Mouse (Mus musculus): ENCODE measurements around the gene Zfp282. TPM values are rescaled to one million over a fixed set of nuclear protein-coding genes. Genes with fewer than 3 reads are reported as not detected.
"Not testable (repeated sequence)": the region's sequence is repeated elsewhere in the genome, so short reads cannot be mapped to it uniquely, and the experiment has no call there.

Zfp282 gene
- total RNA-seq (2021) = 10 to 100 TPM; 10.2 to 10.4 TPM

DNA sequence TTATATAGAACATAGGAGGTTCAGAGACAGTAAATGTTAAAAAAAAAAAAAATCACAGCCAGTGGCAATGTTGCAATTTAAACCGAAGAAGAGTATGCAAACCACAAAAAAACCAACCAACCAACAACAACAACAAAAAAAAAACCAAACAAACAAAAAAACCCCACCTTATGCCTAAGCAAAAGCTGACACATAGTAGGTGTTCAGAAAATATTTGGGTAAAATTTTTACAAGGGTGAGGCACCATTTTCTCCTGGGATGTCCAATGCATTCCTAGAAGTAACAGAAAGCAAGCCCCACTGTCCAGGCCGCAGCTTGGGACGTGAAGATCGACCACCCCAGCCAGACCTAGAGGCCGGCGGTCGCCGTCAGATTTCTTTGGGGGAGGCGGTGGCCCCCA, at the start of gene Zfp282:
Gene Zfp282, plus strand, starts transcription at position 147 of the 400 bp plus-strand sequence.
- intact Hi-C loops (cut with DNase I) = loop anchor here (1.0 to 5.0 kb wide), 2 partner anchors 40 to 43 kb away; partner anchors contain the start of genes Zfp212 and Zfp398
- no peak for DNase-seq

GRCm38 (mm10) chr6:47827462-47827861, 49.5 kb upstream of the Zfp282 start:
- no peak for DNase-seq
- intact Hi-C loops (cut with DNase I) = no loop called here

- intact Hi-C loops (cut with DNase I) = loop anchor here (1.0 to 2.0 kb wide), 2 partner anchors 16 to 30 kb away; partner anchors contain the start of gene Pdia4
- DNase-seq = peak; percentile 39 to 42
Observed at GRCm38 (mm10) chr6:47828950-47829349, 48.1 kb upstream of the Zfp282 start.

- intact Hi-C loops (cut with DNase I) = no loop called here
- DNase-seq = peak; percentile 93 to 95
Observed at GRCm38 (mm10) chr6:47830104-47831078, 46.6 kb upstream of the Zfp282 start, which contains the start of gene Zfp786. TSS of gene Zfp786 (minus strand) at chr6:47830867.

DNA sequence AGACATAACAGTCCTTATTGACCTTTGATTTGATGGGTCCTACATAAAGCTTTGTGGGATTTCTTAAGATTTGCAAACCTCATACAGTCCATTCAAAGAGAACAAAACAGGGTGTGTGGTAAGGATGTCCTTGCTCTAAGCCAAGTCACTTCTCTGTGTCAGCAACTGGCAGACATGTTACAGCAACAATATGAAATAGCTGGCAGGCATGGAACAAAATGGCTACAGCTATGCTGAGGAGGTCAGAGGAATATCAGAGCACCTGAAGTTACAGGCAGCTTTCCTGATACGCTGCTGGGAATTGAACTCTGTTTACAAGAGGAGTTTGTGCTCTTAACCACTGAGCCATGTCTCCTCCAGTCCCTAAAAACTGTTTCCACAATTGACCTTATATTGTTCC, 44.8 kb upstream of the Zfp282 start:
- intact Hi-C loops (cut with DNase I) = no loop called here
- no peak for DNase-seq

DNA sequence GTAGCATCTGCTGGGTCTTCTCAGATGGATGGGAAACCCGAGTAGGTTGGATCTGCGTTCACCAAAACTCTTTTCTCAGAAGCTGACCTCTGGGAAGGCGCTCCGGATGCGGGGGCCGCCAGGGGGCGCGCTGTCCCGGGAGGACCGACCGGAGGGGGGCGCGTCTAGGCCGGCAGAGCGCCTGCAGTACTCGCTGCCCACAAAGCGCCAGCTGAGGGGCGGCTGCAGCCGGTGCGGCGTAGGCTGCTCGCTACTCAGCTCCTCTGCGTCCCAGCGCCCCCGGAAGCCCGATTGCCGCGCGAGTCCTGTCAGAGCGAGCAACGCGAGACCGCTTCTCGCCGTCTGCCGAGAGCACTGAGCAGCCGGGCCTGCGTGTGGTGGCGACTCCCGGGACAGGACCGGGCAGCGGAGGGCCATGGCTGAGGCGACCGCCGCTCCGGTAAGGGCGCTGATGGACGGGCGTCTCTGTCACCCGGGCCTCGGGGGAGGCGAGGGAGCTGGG, 41.5 kb upstream of the Zfp282 start, which contains the start of gene Zfp398:
Gene Zfp398, plus strand, starts transcription at position 180 of the 502 bp plus-strand sequence.
- intact Hi-C loops (cut with DNase I) = loop anchor here (5.0 kb wide), 1 partner anchor 42 kb away; the partner anchor contains the start of gene Zfp282
- DNase-seq = peak; percentile 96 to 97

DNA sequence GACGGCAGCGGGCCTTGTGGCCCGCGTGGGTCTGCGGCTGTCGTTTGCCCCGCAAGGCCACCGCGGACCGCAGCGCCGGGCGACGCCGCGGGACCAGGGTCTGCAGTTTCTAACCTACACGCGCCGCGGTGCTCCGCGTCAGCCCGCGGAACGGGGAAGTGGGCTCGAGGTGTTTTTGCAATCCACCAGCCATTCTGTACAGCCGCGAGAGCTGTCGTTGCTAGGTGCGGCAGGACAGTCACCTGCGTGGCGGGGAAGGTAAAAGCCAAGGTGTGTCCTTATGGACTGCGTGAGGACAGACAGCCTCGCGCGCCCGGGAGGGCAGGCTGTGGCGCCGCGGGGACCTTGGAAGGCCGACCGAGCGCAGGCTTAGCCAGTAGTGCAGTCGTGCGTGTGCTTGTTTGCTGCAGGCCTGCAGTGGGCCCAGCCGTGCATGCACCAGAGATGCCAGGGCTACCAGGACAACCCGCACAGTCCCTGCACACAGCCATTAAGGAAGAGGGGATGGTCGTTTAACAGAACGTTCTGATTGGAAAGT, 41.0 kb upstream of the Zfp282 start:
- intact Hi-C loops (cut with DNase I) = loop anchor here (5.0 kb wide), 1 partner anchor 41 kb away; the partner anchor contains the start of gene Zfp282

GRCm38 (mm10) chr6:47837630-47838029, 39.4 kb upstream of the Zfp282 start:
- intact Hi-C loops (cut with DNase I) = loop anchor here (5.0 kb wide), 1 partner anchor 40 kb away; the partner anchor contains the start of gene Zfp282
- no peak for DNase-seq

More for the DNA sequence above, 41.0 kb upstream of the Zfp282 start:
- peak; percentile 62 to 66 for DNase-seq

DNA sequence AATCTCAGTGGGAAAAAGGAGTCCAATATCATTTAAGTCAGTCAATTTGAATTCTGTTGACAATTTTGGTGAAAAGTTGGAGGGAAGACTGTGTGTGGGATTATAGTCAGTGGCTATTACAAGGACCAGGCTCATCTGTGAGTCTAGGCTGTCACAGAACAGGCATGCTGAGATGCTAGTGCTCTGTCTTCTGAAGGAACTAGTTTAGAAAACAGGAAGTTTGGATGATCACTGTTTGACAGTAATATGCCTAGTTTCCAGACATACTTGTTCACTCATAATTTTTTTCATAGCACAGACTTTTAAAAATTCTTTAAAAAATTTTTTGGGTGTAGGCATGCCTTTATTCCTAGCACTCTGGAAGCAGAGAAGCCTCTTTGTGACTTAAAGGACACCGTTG, 35.9 kb upstream of the Zfp282 start:
- no peak for DNase-seq
- intact Hi-C loops (cut with DNase I) = no loop called here

GRCm38 (mm10) chr6:47841831-47842230, 35.2 kb upstream of the Zfp282 start:
- DNase-seq = no peak
- intact Hi-C loops (cut with DNase I) = no loop called here

GRCm38 (mm10) chr6:47842337-47842736, 34.7 kb upstream of the Zfp282 start:
- no peak for DNase-seq
- intact Hi-C loops (cut with DNase I) = no loop called here

- DNase-seq = no peak
- intact Hi-C loops (cut with DNase I) = no loop called here
Observed at GRCm38 (mm10) chr6:47845779-47846178, 31.2 kb upstream of the Zfp282 start.

DNA sequence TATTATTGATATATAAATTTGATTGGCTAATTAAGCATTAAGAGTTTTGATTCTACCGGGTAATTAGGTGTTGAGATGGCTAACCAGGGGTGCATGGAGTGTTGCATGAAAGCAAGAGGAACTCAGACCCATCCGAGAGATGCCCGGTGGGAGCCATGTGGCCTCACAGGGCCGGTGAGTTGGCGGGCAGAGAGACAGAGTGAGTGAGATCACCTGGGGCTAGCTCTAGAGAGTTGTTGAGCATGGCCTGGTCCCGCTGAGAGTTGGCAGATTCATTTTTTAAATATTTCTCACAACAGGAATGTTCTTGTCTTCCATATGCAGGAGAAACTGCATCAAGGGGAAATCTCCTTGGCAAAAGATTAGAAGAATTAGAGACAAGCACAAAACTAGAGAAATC, 19.8 kb upstream of the Zfp282 start:
- no peak for DNase-seq
- intact Hi-C loops (cut with DNase I) = no loop called here

- intact Hi-C loops (cut with DNase I); DNase-seq: not testable (repeated sequence)
Observed at GRCm38 (mm10) chr6:47857729-47858128, 19.3 kb upstream of the Zfp282 start.

DNA sequence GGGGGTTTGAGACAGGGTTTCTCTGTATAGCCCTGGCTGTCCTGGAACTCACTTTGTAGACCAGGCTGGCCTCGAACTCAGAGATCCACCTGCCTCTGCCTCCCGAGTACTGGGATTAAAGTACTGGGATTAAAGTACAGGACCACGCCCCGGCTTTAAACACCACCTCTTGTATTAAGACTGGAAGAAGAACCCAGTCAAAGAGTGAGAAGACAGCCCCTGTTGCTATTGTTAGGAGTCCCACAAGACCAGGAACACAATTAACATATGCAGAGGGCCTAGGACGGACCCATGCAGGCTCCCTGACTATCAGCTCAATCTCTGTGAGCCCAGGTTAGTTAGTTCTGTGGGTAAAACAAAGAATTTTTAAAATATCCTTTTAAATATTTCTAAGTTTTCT, 4.7 kb upstream of the Zfp282 start:
- no peak for DNase-seq
- intact Hi-C loops (cut with DNase I) = no loop called here

- intact Hi-C loops (cut with DNase I) = loop anchor here (1.0 to 5.0 kb wide), 2 partner anchors 40 to 43 kb away; partner anchors contain the start of genes Zfp212 and Zfp398
- peak; percentile 94 for DNase-seq
Observed at GRCm38 (mm10) chr6:47877461-47878132, 593 bp downstream of the Zfp282 start.

DNA sequence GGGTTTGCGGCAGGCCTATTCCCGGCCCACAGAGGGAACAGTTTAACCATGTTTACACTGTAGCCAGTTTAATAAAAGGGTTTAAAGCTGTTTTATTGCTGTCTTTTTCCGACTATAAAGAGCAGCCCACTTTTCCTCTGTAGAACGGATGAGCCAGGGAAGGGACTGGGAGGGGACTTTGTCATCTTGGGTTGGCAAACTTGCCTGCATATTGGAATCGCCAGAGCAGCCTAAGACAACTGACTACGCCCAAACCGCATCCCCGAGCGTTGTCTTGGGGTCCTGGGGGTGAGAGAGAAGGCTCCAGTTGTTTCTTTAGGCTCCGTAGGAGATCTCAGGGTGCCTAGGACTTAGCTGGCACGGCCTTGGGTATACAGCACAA, 1.1 kb downstream of the Zfp282 start:
- intact Hi-C loops (cut with DNase I) = loop anchor here (5.0 kb wide), 1 partner anchor 41 kb away; the partner anchor contains the start of gene Zfp398
- no peak for DNase-seq

DNA sequence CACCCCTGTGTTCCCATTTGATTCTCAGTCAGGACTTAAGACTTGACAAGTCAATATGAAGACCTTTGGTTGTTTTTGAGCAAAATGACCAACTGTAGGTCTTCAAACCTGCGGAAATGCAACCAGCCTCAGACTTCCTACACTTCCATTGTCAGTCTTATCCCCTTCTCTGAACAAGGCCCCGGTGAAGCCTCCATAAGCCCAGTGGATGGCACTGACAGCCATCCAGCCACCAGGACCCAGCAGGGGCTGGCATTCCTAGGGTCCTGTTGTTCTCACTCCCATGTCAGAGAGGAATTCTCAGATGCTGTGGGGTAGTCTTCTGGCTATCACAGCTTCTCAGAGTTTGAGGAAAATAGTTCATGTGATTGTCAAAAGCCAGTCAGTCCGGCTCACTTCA, 1.6 kb downstream of the Zfp282 start:
- intact Hi-C loops (cut with DNase I) = loop anchor here (5.0 kb wide), 1 partner anchor 41 kb away; the partner anchor contains the start of gene Zfp398
- no peak for DNase-seq

GRCm38 (mm10) chr6:47879049-47879716, 2.2 kb downstream of the Zfp282 start:
- intact Hi-C loops (cut with DNase I) = loop anchor here (5.0 kb wide), 1 partner anchor 42 kb away; the partner anchor contains the start of gene Zfp398
- peak in 1 of 2 experiments; percentile 13 for DNase-seq

DNA sequence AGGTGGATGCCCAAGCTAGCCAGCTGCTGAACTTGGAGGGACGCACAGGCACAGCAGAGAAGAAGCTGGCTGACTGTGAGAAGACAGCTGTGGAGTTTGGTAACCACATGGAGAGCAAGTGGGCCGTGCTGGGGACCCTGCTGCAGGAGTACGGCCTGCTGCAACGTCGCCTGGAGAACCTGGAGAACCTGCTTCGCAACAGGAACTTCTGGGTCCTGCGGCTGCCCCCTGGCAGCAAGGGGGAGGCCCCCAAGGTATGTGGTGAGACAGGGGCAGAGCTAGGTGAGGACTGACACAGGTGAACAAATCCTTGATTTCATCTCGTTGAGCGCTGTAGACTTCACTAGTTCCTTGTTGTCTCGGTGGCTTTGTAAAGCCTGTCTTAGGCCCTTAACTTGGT, 3.2 kb downstream of the Zfp282 start:
- intact Hi-C loops (cut with DNase I) = no loop called here
- DNase-seq = no peak
